Mouse (Mus musculus) E14TG2a.4 (cell line): Measurements from ENCODE around the gene Slc44a3.

Experiments
- CTCF ChIP-seq: conservative IDR thresholded peaks from 2 replicates; pipeline ENCODE4 v1.5.1; 2014; ENCODE audit warnings: low read length
- NANOG ChIP-seq: IDR thresholded peaks from 2 replicates; pipeline ENCODE4 v1.6.1; 2014; ENCODE audit warnings: borderline replicate concordance, low read length, mixed read lengths

DNA sequence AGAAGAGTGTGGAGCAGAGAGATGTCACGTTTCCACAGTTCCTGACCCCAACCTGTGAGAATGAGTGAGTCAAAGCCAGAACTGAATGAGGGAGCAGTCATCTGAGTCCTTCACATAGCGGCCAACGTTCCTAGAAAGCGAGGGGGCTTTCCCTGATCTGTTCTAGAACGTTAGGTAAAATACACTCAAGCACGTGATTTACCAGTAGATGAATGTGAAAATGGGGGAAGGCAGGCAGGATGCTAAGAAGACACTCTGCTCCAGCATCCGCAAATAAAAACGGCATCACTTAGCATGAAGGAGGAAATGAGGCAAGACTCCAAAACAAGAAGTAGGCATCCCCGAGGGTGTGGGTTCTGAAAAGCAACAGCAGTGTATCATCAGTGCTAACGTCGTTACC is 38.4 kb upstream of the Slc44a3 start:
- no peak for TF ChIP-seq CTCF
- TF ChIP-seq NANOG: no peak
